Mouse (Mus musculus) heart, adult 2 months (tissue): Measurements from ENCODE around the gene Fgf22.

ENCODE experiments used
- CTCF ChIP-seq: fragments of 200-600 bp; IDR thresholded peaks from 2 replicates; pipeline ENCODE4 v1.8.1; 2022; ENCODE audit warnings: antibody characterized with exemption, mild to moderate bottlenecking, moderate library complexity
- POLR2A ChIP-seq: fragments of 200-500 bp; IDR thresholded peaks from 2 replicates; pipeline ENCODE4 v1.6.1; 2011; ENCODE audit warnings: mild to moderate bottlenecking, low read depth, low read length, control low read depth; ENCODE audit not compliant: insufficient read depth

DNA sequence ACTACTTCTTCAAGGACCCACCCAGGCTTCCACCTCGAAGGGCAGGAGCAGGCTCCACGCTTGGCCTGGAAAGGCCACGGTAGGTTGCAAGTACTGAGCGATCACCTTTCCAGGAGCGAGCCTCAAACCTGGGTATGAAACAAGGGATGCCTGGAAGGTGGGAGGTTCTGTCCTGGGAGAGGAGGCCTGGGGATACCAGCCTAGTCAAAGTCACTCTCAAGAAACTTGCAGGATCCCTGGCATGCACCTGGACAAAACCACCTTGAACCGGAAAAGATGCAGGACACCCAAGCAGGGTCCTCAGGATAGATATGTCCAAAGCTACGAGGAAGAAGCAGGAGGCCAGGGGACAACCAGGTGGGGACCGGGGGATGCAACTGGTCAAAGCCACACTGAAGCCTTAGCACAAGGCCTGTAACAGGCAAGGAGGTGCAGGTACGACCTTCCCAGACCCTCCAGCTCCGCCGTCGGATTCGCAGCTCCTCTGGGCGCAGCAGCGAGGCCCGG, 11.2 kb downstream of the Fgf22 start:
- TF ChIP-seq POLR2A (no peak), CTCF (no peak)
